Mouse (Mus musculus): ENCODE measurements around the gene Ubxn2a. TPM values are rescaled to one million over a fixed set of nuclear protein-coding genes. Genes with fewer than 3 reads are reported as not detected.
"Not testable (repeated sequence)": the region's sequence is repeated elsewhere in the genome, so short reads cannot be mapped to it uniquely, and the experiment has no call there.

Gene Ubxn2a
- polyA plus RNA-seq, 1 experiment from 2014 or later: 22.0 TPM

DNA sequence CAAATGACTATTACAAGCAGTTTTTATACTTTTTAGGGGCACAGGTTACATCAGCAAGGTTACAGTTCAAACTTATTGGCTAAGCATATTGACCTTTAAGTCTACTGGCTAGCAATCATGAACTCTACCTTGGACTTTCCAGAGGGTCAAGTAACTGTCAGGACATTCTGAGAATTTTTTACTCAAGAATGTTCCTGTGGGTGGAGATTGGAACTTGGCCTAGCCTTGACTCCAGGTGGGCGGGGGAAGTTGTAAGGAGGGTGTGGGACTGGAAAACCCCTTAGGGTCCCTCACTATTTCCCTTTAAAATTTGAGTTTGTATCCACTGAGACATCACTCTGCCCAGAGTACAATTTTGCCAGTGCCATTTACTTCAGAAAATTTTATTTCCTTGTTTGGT, 3.0 kb upstream of the Ubxn2a start:
- not testable (repeated sequence) for H3K4me2 ChIP-seq; H3K27ac ChIP-seq; H3K4me3 ChIP-seq; H3K4me1 ChIP-seq; ATAC-seq (ENCODE audit: insufficient number of reproducible peaks, insufficient read depth, low FRiP score, low TSS enrichment, low read depth); H3K27me3 ChIP-seq; H3K36me3 ChIP-seq; H3K9me3 ChIP-seq; H3K9ac ChIP-seq
- 92% methylated on average over 1 of the region's 1 CpGs for WGBS

DNA sequence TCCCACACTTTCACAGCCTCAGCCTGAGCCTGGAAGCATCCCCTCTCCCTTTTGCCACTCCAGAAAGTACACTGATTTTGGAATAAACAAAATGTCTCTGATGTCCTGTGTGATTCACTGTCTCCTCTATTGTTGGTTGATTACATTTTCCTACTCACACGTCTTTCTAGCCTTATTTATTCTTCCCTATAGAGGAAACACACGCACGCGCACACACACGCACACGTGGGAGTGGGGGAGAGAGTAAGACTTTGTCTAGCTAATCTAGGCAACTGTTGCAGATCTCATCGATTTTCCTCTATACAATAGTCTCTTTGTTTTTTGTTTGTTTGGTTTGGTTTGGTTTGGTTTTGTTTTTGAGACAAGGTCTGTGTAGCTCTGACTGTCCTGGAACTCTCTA, 886 bp upstream of the Ubxn2a start:
- Histone ChIP-seq H3K27me3 (no peaks in the 10 kb centered on the region), H3K27ac (no peak overlapping the region), H3K9ac (no peak overlapping the region), H3K4me2 (no peak overlapping the region), H3K4me1 (no peaks in the 10 kb centered on the region), H3K36me3 (no peaks in the 10 kb centered on the region), H3K9me3 (no peaks in the 10 kb centered on the region), H3K4me3 (no peak overlapping the region)
- ATAC-seq (ENCODE audit: insufficient number of reproducible peaks, insufficient read depth, low FRiP score, low TSS enrichment, low read depth): no peak
- WGBS: 88% methylated on average over 7 of the region's 7 CpGs

DNA sequence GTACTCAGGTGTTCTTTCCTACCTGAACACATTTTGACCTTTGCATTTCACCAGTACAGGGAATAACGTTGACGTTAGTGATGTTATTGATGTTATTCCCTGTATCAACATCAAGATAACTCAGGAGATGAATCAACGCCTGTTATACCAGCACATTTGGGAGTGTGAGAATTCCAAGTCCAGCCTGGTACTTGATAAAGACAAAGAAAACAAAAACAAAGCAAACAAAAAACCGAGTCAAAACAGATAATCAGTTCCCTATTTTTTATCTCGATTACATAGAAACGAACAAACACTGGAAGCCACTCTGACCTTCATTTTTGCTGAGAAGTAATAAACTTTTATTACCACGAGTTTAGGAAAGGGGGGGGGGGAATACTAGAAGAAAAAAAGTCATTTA, 1.0 kb downstream of the Ubxn2a start:
- H3K36me3 ChIP-seq: peaks cover 4% of the 10 kb centered on the region; the same call in 1 of the 2 replicates
- no peaks in the 10 kb centered on the region for H3K9me3 ChIP-seq
- 58% methylated on average over 7 of the region's 7 CpGs for WGBS
- peak overlapping the region; percentile 78 for H3K4me2 ChIP-seq
- peak overlapping the region; percentile 87 for H3K9ac ChIP-seq
- no peak overlapping the region; the same call in 1 of the 2 replicates for H3K27ac ChIP-seq
- H3K4me1 ChIP-seq: no peaks in the 10 kb centered on the region
- no peaks in the 10 kb centered on the region for H3K27me3 ChIP-seq
- no peak for ATAC-seq (ENCODE audit: insufficient number of reproducible peaks, insufficient read depth, low FRiP score, low TSS enrichment, low read depth)
- peak overlapping the region; percentile 77 for H3K4me3 ChIP-seq

DNA sequence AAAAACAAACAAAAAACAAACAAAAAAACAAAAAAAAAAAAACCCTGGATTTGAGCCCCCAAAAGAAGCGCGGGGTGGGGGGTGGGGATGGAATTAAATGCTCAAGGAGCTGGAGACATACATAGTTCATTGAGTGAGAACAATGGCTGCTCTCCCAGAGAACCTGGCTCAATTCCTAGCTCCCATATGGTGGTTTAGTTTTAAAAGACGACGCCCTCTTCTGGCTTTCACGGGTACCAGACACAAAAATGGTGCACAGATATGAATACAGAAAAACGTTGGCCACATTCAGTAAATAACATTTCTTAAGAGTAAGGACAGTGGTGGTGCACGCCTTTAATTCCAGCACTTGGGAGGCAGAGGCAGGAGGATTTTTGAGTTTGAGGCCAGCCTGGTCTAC, 1.6 kb downstream of the Ubxn2a start:
- no peak overlapping the region for H3K4me2 ChIP-seq
- WGBS: 83% methylated on average over 7 of the region's 7 CpGs
- H3K9ac ChIP-seq: no peak overlapping the region
- H3K27ac ChIP-seq: no peak overlapping the region
- no peaks in the 10 kb centered on the region for H3K9me3 ChIP-seq
- peaks cover 7% of the 10 kb centered on the region; the same call in 1 of the 2 replicates for H3K36me3 ChIP-seq
- no peaks in the 10 kb centered on the region for H3K27me3 ChIP-seq
- H3K4me3 ChIP-seq: no peak overlapping the region
- no peak for ATAC-seq (ENCODE audit: insufficient number of reproducible peaks, insufficient read depth, low FRiP score, low TSS enrichment, low read depth)
- no peaks in the 10 kb centered on the region for H3K4me1 ChIP-seq

DNA sequence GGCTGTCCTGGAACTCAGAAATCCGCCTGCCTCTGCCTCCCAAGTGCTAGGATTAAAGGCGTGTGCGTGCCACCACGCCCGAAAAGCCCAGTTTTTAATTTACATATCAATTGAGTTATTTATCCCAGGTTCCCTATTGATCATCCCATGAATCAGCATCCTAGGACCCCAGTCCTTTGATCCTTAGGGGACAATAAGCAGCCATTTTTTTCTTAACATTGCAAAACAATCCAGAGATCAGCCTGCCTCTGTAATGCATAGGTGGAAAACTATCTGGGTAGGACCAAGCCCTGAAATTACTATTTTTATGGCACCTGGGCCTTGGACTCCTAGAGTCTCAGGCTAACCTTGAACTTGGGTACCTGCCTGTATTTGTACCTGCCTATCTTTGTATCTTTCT, 9.5 kb downstream of the Ubxn2a start:
- Histone ChIP-seq H3K36me3 (peaks cover 14% of the 10 kb centered on the region), H3K4me1 (no peaks in the 10 kb centered on the region), H3K4me2 (no peak overlapping the region), H3K9me3 (no peaks in the 10 kb centered on the region), H3K4me3 (no peak overlapping the region), H3K27ac (no peak overlapping the region), H3K9ac (no peak overlapping the region), H3K27me3 (no peaks in the 10 kb centered on the region)
- ATAC-seq (ENCODE audit: insufficient number of reproducible peaks, insufficient read depth, low FRiP score, low TSS enrichment, low read depth): no peak
- 87% methylated on average over 5 of the region's 5 CpGs for WGBS

DNA sequence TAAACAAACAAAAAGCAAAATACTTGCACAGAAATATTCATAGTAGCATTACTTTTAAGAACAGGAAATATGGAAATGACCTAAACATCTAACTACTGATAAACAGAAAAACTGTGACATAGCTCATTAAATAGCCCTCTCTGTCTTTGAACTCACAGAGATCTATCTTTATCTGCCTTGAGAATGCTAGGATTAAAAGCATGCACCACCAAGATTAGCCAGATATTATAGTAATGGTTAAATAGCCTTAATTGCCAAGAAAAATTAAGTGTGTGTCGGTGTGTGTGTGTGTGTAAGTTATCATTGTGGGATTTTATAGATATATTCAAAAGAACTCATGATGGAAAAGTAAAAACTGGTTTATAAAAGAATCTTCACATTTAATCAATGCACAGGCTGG, 17.6 kb downstream of the Ubxn2a start:
- Histone ChIP-seq H3K4me3 (no peak overlapping the region), H3K4me2 (no peak overlapping the region), H3K4me1 (no peaks in the 10 kb centered on the region), H3K27ac (no peak overlapping the region), H3K36me3 (0 out of 2 replicates have a peak, but pooled peaks cover 9% of the 10 kb centered on the region), H3K9me3 (no peaks in the 10 kb centered on the region), H3K27me3 (no peaks in the 10 kb centered on the region), H3K9ac (no peak overlapping the region)
- no peak for ATAC-seq (ENCODE audit: insufficient number of reproducible peaks, insufficient read depth, low FRiP score, low TSS enrichment, low read depth)
- WGBS: 84% methylated on average over 1 of the region's 1 CpGs

DNA sequence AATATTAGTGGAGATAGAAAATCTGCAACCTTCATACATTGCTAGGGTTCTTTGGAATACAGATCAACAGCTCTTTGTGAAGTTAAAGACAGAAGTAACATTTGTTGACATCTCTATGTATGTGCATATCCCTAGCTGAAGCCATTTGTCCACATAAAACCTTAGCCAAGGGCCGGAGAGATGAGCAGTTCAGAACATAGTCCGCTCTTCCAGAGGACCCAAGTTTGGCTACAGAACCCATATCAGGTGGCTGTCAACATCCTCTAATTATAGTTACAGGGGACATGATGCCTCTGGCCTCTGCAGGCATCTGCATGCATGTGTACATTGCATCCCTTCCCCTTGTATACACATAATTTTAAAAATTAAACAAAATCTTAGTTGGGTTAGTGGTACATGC, 18.3 kb downstream of the Ubxn2a start:
- ATAC-seq (ENCODE audit: insufficient number of reproducible peaks, insufficient read depth, low FRiP score, low TSS enrichment, low read depth): no peak
- Histone ChIP-seq H3K27me3 (no peaks in the 10 kb centered on the region), H3K4me2 (no peak overlapping the region), H3K9ac (no peak overlapping the region), H3K9me3 (no peaks in the 10 kb centered on the region), H3K4me3 (no peak overlapping the region), H3K27ac (no peak overlapping the region), H3K4me1 (no peaks in the 10 kb centered on the region), H3K36me3 (0 out of 2 replicates have a peak, but pooled peaks cover 9% of the 10 kb centered on the region)
- 92% methylated on average over 2 of the region's 2 CpGs for WGBS

DNA sequence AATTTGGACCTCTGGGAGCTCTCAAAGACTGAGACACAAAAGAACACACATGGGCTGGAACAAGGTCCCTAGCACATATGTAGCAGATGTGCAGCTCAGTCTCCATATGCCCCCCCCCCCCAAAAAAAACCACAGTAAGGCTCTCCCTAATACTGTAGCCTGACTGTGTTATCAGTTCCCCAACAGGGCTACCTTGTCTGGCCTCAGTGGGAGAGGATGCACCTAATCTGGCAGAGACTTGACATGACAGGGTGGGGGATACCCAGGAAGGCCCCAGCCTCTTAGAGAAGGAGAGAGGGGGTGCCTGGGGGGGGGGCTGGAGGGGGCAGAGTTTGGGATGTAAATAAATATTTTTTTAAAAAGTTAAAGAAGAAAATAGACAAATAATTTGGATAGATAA, 18.8 kb downstream of the Ubxn2a start:
- H3K9ac ChIP-seq: no peak overlapping the region
- H3K36me3 ChIP-seq: 0 out of 2 replicates have a peak, but pooled peaks cover 9% of the 10 kb centered on the region
- no peaks in the 10 kb centered on the region for H3K9me3 ChIP-seq
- H3K27me3 ChIP-seq: no peaks in the 10 kb centered on the region
- no peaks in the 10 kb centered on the region for H3K4me1 ChIP-seq
- no peak for ATAC-seq (ENCODE audit: insufficient number of reproducible peaks, insufficient read depth, low FRiP score, low TSS enrichment, low read depth)
- H3K27ac ChIP-seq: no peak overlapping the region
- H3K4me2 ChIP-seq: no peak overlapping the region
- no peak overlapping the region for H3K4me3 ChIP-seq

DNA sequence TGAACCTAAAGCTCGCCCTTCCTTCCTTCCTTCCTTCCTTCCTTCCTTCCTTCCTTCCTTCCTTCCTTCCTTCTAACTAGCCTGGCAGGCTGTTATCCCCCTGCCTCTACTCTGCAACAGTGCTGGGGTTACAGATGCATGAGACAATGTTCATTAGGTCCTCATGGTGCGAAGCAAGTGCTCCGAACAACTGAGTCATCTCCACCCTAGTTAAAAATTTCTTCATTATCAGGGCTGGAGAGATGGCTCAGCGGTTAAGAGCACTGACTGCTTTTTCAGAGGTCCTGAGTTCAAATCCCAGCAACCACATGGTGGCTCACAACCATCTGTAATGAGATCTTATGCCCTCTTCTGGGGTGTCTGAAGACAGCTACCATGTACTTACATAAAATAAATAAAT, 20.9 kb downstream of the Ubxn2a start:
- H3K4me2 ChIP-seq; H3K9me3 ChIP-seq; H3K4me3 ChIP-seq; H3K9ac ChIP-seq; H3K27me3 ChIP-seq; H3K4me1 ChIP-seq; H3K27ac ChIP-seq; ATAC-seq (ENCODE audit: insufficient number of reproducible peaks, insufficient read depth, low FRiP score, low TSS enrichment, low read depth): not testable (repeated sequence)
- 93% methylated on average over 4 of the region's 4 CpGs for WGBS
- peaks cover 20% of the 10 kb centered on the region for H3K36me3 ChIP-seq

DNA sequence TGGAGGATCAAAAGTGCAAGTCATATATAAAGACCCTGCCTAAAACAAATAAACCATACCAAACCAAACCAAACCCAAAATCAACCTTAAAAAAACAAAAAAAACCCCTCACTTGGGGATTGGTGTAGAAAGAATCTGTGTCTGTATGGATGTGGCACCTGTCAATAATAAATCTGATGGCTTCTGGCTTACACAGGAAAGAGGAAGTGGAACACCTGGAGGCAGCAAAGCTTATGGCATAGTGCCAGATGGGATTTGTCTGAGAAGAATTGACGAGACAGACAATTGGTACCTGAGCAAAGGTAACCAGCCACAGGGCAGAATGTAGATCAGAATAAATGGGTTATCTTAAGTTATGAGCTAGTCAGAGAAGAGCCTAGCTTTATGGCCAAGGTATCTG, 22.4 kb downstream of the Ubxn2a start:
- Histone ChIP-seq H3K36me3 (peaks cover 20% of the 10 kb centered on the region), H3K9ac (no peak overlapping the region), H3K4me3 (no peak overlapping the region), H3K27me3 (no peaks in the 10 kb centered on the region), H3K9me3 (no peaks in the 10 kb centered on the region), H3K4me2 (no peak overlapping the region), H3K27ac (no peak overlapping the region), H3K4me1 (no peaks in the 10 kb centered on the region)
- 62% methylated on average over 1 of the region's 1 CpGs for WGBS
- no peak for ATAC-seq (ENCODE audit: insufficient number of reproducible peaks, insufficient read depth, low FRiP score, low TSS enrichment, low read depth)

DNA sequence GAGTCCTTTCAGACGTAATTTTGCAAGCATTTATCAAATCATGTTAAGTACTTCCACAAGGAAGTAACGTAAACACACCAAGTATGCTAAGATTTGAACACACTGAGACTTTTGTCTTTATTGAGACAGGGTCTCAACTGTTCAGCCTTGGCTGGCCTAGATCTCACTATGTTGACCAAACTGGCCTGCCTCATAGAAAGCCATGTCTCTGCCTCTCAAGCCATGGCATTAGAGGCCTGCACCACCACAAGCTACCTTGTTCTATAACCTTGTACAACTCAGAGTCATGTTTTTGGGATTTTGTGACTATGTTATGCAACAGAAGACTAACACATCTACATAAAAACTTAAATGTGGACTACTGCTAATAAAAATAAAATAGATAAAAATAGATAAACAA, 25.4 kb downstream of the Ubxn2a start:
- Histone ChIP-seq H3K4me2 (no peak overlapping the region), H3K4me3 (no peak overlapping the region)

DNA sequence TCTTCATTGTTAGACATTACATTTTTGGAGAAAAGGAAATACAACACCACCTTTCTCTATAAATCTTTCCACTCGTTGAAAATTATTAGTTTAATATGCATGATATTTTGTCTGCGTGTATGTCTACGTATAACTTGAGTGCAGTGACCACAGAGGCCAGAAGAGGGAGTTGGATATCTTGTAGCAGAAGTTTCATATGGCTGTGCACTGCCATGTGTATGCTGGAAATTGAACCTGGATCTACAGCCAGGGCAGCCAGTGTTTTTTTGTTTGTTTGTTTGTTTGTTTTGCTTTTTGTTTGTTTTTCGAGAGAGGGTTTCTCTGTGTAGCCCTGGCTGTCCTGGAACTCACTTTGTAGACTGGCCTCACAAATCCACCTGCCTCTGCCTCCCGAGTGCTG, 28.5 kb downstream of the Ubxn2a start:
- Histone ChIP-seq H3K4me1 (peaks cover 6% of the 10 kb centered on the region), H3K27ac (no peak overlapping the region), H3K9ac (no peak overlapping the region), H3K4me2 (no peak overlapping the region), H3K9me3 (no peaks in the 10 kb centered on the region), H3K27me3 (no peaks in the 10 kb centered on the region), H3K36me3 (peaks cover 29% of the 10 kb centered on the region), H3K4me3 (no peak overlapping the region)
- ATAC-seq (ENCODE audit: insufficient number of reproducible peaks, insufficient read depth, low FRiP score, low TSS enrichment, low read depth): no peak
- 91% methylated on average over 5 of the region's 5 CpGs for WGBS

More for the DNA sequence above, 25.4 kb downstream of the Ubxn2a start:
- Histone ChIP-seq H3K27ac (no peak overlapping the region), H3K4me1 (no peaks in the 10 kb centered on the region), H3K36me3 (peaks cover 29% of the 10 kb centered on the region), H3K27me3 (no peaks in the 10 kb centered on the region), H3K9me3 (no peaks in the 10 kb centered on the region), H3K9ac (no peak overlapping the region)
- 75% methylated on average over 2 of the region's 2 CpGs for WGBS
- ATAC-seq (ENCODE audit: insufficient number of reproducible peaks, insufficient read depth, low FRiP score, low TSS enrichment, low read depth): no peak

DNA sequence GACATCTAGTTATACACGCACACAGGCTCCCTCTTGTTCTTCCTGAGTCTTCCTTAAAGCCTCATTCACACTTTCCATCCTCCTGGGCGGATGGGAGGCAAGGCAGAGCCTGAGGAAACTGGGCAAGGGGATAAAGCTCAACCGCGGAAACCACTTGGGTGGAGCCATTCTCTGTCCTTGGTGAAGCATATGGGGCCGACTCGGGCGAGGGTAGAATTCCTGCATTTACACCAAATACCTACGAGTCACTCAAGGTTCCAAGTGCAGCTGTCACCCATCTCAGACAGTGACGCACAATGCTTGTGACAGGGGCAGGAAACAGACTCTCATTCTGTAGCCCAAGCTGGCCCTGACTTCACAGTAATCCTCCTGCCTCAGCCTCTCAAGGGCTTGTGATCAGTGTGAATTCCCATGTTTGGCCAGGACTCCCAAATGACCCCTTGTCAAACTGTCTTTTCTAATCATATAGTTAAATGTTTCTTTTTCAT, 29.2 kb downstream of the Ubxn2a start:
- no peak for ATAC-seq (ENCODE audit: insufficient number of reproducible peaks, insufficient read depth, low FRiP score, low TSS enrichment, low read depth)
- H3K9ac ChIP-seq: no peak overlapping the region
- no peaks in the 10 kb centered on the region for H3K9me3 ChIP-seq
- WGBS: 72% methylated on average over 9 of the region's 9 CpGs
- peaks cover 29% of the 10 kb centered on the region for H3K36me3 ChIP-seq
- no peak overlapping the region for H3K27ac ChIP-seq
- 0 out of 2 replicates have a peak, but pooled peaks cover 5% of the 10 kb centered on the region for H3K27me3 ChIP-seq
- no peak overlapping the region for H3K4me2 ChIP-seq
- H3K4me1 ChIP-seq: peaks cover 11% of the 10 kb centered on the region
- H3K4me3 ChIP-seq: no peak overlapping the region

All from embryonic facial prominence, embryonic 13.5 days (tissue).